Mouse (Mus musculus) lung, postnatal 14 days (tissue): Measurements from ENCODE around the gene Sirt1.

Experiments
- DNase-seq: peaks from one replicate; pipeline ENCODE4 v3.0.0; 2021

Gene Sirt1

GRCm38 (mm10) chr10:63313726-63314125, 67.8 kb downstream of the Sirt1 start:
- DNase-seq: no peak

GRCm38 (mm10) chr10:63308582-63309366, 72.7 kb downstream of the Sirt1 start:
- DNase-seq: peak; percentile 88

GRCm38 (mm10) chr10:63302356-63302755, 79.1 kb downstream of the Sirt1 start:
- DNase-seq: no peak

GRCm38 (mm10) chr10:63282846-63283245, 98.7 kb downstream of the Sirt1 start:
- DNase-seq: no peak

- no peak for DNase-seq
Observed at GRCm38 (mm10) chr10:63282417-63282816, 99.1 kb downstream of the Sirt1 start.

GRCm38 (mm10) chr10:63279851-63280250, 101.7 kb downstream of the Sirt1 start:
- no peak for DNase-seq

- no peak for DNase-seq
Observed at GRCm38 (mm10) chr10:63277010-63277409, 104.5 kb downstream of the Sirt1 start.

- DNase-seq: no peak
Observed at GRCm38 (mm10) chr10:63272868-63273267, 108.6 kb downstream of the Sirt1 start.

- no peak for DNase-seq
Observed at GRCm38 (mm10) chr10:63272401-63272800, 109.1 kb downstream of the Sirt1 start.
